Mouse (Mus musculus) ES-Bruce4 (cell line): ENCODE data around the gene Clec16a. TPM values are rescaled to one million over a fixed set of nuclear protein-coding genes. Genes with fewer than 3 reads are reported as not detected.

Experiments used
- H3K27ac ChIP-seq: 2 replicates; pipeline ENCODE4 v1.5.1; 2012; ENCODE audit warnings: low read length, inconsistent platforms; ENCODE audit not compliant: insufficient read depth
- H3K27me3 ChIP-seq: 2 replicates; pipeline ENCODE4 v1.6.1; 2012; ENCODE audit warnings: mild to moderate bottlenecking, low read length, inconsistent platforms; ENCODE audit not compliant: control insufficient read depth, poor library complexity, insufficient read depth, severe bottlenecking
- H3K36me3 ChIP-seq: 2 replicates; pipeline ENCODE4 v1.6.1; 2012; ENCODE audit warnings: inconsistent platforms, mild to moderate bottlenecking, low read length, moderate library complexity; ENCODE audit not compliant: control insufficient read depth, poor library complexity, insufficient read depth, severe bottlenecking
- H3K4me1 ChIP-seq: one replicate; pipeline ENCODE4 v1.8.1; 2011; ENCODE audit warnings: low read length; ENCODE audit not compliant: control insufficient read depth, insufficient read depth
- H3K4me3 ChIP-seq: 2 replicates; pipeline ENCODE4 v1.5.1; 2011; ENCODE audit warnings: low read depth, mild to moderate bottlenecking, low read length
- H3K9ac ChIP-seq: 2 replicates; pipeline ENCODE4 v1.6.1; 2012; ENCODE audit warnings: low read depth, mild to moderate bottlenecking, inconsistent platforms; ENCODE audit not compliant: poor library complexity, severe bottlenecking
- H3K9me3 ChIP-seq: replicated peaks from 2 replicates; pipeline ENCODE4 v1.6.1; 2012; ENCODE audit warnings: mild to moderate bottlenecking, low read length, inconsistent platforms; ENCODE audit not compliant: control insufficient read depth, poor library complexity, insufficient read depth, severe bottlenecking
- CTCF ChIP-seq: IDR thresholded peaks from one replicate; pipeline ENCODE4 v1.8.1; 2011; ENCODE audit warnings: low read depth, low read length
- EP300 ChIP-seq: IDR thresholded peaks from 2 replicates; pipeline ENCODE4 v1.6.1; 2011; ENCODE audit warnings: low read depth, low read length; ENCODE audit not compliant: insufficient read depth
- POLR2A ChIP-seq: IDR thresholded peaks from one replicate; pipeline ENCODE4 v1.8.1; 2011; ENCODE audit warnings: low read length; ENCODE audit not compliant: insufficient read depth
- polyA plus RNA-seq: library from polyadenylated mRNA; stranded (reverse); fragments of >200 nt; gene quantifications from 2 replicates; pipeline ENCODE4 v1.2.4, GENCODE M21; 2011; ENCODE audit warnings: low read depth; ENCODE audit not compliant: missing spikeins, insufficient read depth, insufficient read length

Clec16a gene
- polyA plus RNA-seq, 1 experiment = 9.5 TPM

- Histone ChIP-seq H3K9ac (peak overlapping the region; percentile 84), H3K27ac (no peak overlapping the region), H3K27me3 (no peaks in the 10 kb centered on the region; the same call in 1 of the 2 replicates), H3K4me1 (peaks cover 1% of the 10 kb centered on the region), H3K36me3 (no peaks in the 10 kb centered on the region), H3K4me3 (peak overlapping the region; percentile 74), H3K9me3 (no peaks in the 10 kb centered on the region)
- TF ChIP-seq CTCF (peak; percentile 52), POLR2A (no peak)
These were observed 239.7 kb downstream of the Clec16a start for GRCm38 (mm10) chr16:10784793-10785370.

GRCm38 (mm10) chr16:10785371-10786231 is 240.5 kb downstream of the Clec16a start, which contains the start of gene Socs1:
TSS of gene Socs1 (minus strand) at chr16:10785536.
- H3K9me3 ChIP-seq = no peaks in the 10 kb centered on the region
- peak within 1 kb of the TSS; percentile 84 for H3K9ac ChIP-seq
- no peaks in the 10 kb centered on the region; the same call in 1 of the 2 replicates for H3K27me3 ChIP-seq
- H3K27ac ChIP-seq = peak within 1 kb of the TSS; percentile 15
- H3K4me1 ChIP-seq = peaks cover 1% of the 10 kb centered on the region
- H3K4me3 ChIP-seq = peak within 1 kb of the TSS; percentile 74
- TF ChIP-seq POLR2A = peak; percentile 35
- no peak for TF ChIP-seq CTCF
- no peaks in the 10 kb centered on the region for H3K36me3 ChIP-seq

DNA sequence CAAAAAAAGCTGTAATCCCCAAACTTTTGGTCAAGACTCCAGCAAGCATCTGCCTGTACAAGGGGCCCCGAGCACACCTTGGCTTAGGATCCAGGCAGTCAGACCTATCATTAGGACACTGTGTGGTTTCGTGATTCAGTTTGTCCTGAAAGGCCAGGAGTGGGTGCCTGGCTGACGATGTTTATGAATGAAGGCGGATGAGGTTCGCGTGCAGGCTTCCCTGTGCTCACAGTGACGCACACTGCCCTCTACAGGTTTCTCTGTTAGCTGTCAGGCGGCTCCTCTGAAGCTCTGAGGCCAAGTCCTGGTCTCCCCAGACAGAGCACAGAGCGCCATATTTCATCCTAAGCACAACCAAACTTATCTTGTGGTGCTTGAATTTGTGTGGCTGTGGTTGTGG is 241.1 kb downstream of the Clec16a start:
- peak overlapping the region; percentile 84 for H3K9ac ChIP-seq
- peaks cover 1% of the 10 kb centered on the region for H3K4me1 ChIP-seq
- TF ChIP-seq POLR2A (no peak), CTCF (peak; percentile 86), EP300 (0 out of 2 replicates have a peak, but pooled peaks have one; percentile 38)
- H3K4me3 ChIP-seq = peak overlapping the region; percentile 67
- H3K27ac ChIP-seq = peak overlapping the region; percentile 15; the same call in 1 of the 2 replicates
- no peaks in the 10 kb centered on the region; the same call in 1 of the 2 replicates for H3K27me3 ChIP-seq
- H3K9me3 ChIP-seq = no peaks in the 10 kb centered on the region
- H3K36me3 ChIP-seq = no peaks in the 10 kb centered on the region

DNA sequence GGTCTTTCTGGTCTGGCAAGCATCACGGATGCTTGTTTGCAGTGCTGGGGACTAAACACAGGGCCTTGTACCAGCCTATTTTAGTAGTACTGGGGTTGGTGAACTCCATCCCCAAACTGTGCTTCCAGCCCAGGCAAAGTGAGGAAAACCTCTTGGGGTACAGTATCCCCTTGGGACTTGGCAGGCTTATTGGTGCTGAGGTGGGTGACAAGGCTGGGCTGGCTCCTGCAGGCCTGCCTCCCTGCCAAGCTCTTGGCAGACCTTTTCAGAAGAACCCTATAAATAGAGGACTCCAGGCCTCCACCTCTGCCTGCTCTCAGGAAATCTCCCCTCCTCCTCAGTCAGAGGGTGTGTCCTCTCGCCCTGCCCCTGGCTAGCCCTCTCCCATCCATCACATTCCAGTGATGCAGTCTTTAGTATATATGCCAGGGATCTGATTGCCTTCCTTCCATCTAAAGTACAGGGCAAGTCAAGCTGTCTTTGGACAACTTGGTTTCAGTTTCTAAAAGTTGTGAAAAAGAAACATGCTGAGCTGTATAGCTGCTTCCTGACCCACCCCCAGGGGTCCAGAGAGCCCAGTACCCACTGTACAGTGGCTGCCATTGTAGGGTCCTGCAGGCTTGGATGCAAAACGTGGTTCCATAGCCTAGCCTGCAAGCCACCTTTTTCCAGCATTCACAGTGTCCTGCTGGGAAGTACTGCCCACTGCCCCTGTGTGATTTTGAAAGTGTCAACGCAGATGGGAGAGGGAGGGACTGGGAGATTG is 241.8 kb downstream of the Clec16a start:
- Histone ChIP-seq H3K36me3 (no peaks in the 10 kb centered on the region), H3K4me3 (no peak overlapping the region), H3K27me3 (no peaks in the 10 kb centered on the region; the same call in 1 of the 2 replicates), H3K9me3 (no peaks in the 10 kb centered on the region), H3K4me1 (peaks cover 1% of the 10 kb centered on the region), H3K27ac (no peak overlapping the region), H3K9ac (no peak overlapping the region)
- TF ChIP-seq EP300 (no peak), CTCF (no peak), POLR2A (no peak)

- no peaks in the 10 kb centered on the region for H3K36me3 ChIP-seq
- TF ChIP-seq CTCF = peak; percentile 11
- no peak for TF ChIP-seq POLR2A
- H3K4me3 ChIP-seq = no peak overlapping the region
- H3K4me1 ChIP-seq = peaks cover 1% of the 10 kb centered on the region
- no peaks in the 10 kb centered on the region; the same call in 1 of the 2 replicates for H3K27me3 ChIP-seq
- no peak overlapping the region for H3K27ac ChIP-seq
- no peak overlapping the region for H3K9ac ChIP-seq
- no peaks in the 10 kb centered on the region for H3K9me3 ChIP-seq
These were observed 242.5 kb downstream of the Clec16a start for GRCm38 (mm10) chr16:10787548-10788058.
